Mouse (Mus musculus): ENCODE measurements around the gene Aspn.

Aspn gene

DNA sequence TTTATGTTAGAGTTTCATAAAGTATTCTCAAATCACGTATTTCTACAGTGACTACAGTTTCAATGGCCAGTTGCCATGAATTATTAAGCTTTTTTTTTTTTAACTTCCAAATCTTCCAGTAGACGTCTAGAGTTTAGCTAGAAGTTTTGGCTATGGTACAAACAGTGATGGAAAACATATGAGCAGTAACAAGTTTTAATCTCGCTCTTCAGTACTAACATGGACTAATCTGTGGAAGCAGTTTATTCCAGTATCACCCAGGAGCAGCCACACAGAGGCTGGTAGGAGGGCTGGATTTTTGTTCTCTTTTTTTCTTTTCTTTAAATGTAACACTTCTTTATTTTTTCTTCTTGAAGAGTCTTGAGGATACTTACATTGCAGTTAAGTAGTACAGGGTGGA, at the start of gene Aspn:
Gene Aspn, plus strand, starts transcription at position 165 of the 400 bp plus-strand sequence.
- no peak for DNase-seq (ENCODE audit: low read depth, low spot score)

GRCm38 (mm10) chr13:49504510-49504909, 39.7 kb upstream of the Aspn start, which contains the start of gene Ecm2:
Gene Ecm2, plus strand, starts transcription at chr13:49504810.
- DNase-seq (ENCODE audit: low read depth, low spot score): no peak

DNA sequence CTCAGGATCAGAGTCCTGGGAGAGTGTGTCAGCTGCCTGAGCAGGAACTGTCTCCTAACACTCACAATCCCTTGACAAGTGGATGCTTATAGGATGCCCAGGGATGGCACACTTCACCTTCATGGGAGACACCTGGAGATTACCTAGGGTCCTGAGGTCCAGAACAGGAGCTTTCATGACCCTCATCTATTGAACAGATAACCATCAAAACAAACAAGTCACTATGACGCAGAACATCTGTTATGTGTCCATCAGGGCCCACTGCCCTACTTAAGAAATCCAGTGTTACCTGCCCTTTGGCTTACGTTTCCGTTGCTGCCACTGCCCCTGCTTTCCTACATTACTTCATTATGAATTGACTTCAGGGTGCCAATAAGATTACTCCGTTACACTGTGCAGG, 38.5 kb upstream of the Aspn start:
- DNase-seq (ENCODE audit: low read depth, low spot score): no peak

- DNase-seq (ENCODE audit: low read depth, low spot score): no peak
These were observed 37.1 kb upstream of the Aspn start for GRCm38 (mm10) chr13:49507176-49507575.

DNA sequence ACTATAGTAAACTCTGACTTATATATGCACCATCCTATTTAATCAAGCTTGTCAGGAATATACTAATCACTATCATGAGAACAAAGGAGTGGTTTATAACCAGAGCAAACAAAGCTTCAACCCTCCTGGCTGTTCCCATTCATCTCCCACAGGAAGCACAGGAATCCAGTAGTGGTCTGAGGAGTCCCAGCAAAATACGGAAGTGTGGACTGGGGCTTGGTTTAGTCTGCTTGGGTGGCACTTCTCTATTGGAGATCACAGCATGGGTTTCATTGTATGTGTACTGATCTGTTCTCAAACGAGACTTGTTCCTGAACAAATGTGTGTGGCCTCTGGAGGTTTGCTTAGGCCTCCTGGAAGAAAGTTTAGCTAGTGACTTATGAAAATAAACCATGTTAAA, 25.5 kb upstream of the Aspn start:
- DNase-seq (ENCODE audit: low read depth, low spot score): no peak

- DNase-seq (ENCODE audit: low read depth, low spot score): no peak
These were observed 18.0 kb upstream of the Aspn start for GRCm38 (mm10) chr13:49526235-49526634.

GRCm38 (mm10) chr13:49530636-49531035, 13.6 kb upstream of the Aspn start:
- no peak for DNase-seq (ENCODE audit: low read depth, low spot score)

GRCm38 (mm10) chr13:49536946-49537345, 7.3 kb upstream of the Aspn start:
- no peak for DNase-seq (ENCODE audit: low read depth, low spot score)

DNA sequence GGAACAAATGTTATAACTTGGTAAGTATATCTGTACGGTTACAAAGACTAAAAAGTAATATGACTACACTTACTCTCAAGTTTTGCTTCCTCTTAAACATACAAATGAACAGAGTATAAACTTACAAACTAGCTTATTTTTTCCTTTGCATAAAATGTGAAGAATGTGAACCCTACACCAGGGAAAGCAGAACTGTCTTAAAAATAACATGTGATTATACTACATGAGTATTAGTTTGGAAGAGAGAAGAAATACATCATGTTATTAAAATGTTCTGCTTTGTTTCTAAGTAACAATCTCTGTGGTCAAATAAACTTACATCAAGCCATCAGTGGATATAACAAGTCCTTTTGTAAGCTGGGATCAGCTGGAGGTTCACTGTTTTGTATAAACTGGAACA, 5.5 kb upstream of the Aspn start:
- DNase-seq (ENCODE audit: low read depth, low spot score): no peak

DNA sequence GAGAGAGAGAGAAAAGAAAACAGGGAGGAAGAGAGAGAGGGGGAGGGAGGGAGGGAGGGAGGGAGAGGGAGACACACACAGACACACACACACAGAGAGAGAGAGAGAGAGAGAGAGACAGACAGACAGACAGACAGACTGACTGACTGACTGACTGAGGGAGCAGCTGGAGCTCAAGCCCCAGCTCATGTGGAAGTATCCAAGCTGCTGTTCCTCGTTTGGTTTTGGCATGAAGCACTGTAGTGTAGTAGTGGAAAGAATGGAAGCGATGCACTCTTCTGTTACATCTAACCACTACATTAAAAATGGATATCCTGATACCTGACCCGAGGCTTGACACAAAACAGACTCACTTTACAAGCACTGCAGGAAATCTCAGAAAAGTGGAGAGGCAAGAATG, 1.4 kb downstream of the Aspn start:
- no peak for DNase-seq (ENCODE audit: low read depth, low spot score)

GRCm38 (mm10) chr13:49546517-49546916, 2.3 kb downstream of the Aspn start:
- no peak for DNase-seq (ENCODE audit: low read depth, low spot score)

GRCm38 (mm10) chr13:49547563-49548150, 3.4 kb downstream of the Aspn start:
- DNase-seq (ENCODE audit: low read depth, low spot score): no peak

GRCm38 (mm10) chr13:49549616-49550015, 5.4 kb downstream of the Aspn start:
- DNase-seq (ENCODE audit: low read depth, low spot score): no peak

- DNase-seq (ENCODE audit: low read depth, low spot score): no peak
These were observed 10.3 kb downstream of the Aspn start for GRCm38 (mm10) chr13:49554519-49554918.

DNA sequence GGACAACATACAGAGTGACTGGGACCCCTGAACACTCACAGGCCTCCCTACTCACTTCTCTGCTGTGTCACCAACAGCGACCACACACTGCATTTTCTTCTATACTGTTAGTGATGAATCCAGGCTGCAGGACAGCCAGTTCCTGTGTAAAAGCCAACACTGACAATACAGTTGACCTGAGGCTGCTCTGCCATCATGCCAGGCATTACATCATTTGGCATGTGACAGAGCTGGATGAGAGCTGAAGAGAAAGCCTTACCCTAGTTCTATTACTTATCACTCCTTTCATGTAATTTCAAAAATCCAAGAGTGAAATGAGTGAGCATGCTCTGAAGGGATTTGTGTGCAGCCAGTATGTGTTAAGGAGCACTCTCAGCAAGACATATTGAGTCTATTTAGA, 12.0 kb downstream of the Aspn start:
- DNase-seq (ENCODE audit: low read depth, low spot score): no peak

DNA sequence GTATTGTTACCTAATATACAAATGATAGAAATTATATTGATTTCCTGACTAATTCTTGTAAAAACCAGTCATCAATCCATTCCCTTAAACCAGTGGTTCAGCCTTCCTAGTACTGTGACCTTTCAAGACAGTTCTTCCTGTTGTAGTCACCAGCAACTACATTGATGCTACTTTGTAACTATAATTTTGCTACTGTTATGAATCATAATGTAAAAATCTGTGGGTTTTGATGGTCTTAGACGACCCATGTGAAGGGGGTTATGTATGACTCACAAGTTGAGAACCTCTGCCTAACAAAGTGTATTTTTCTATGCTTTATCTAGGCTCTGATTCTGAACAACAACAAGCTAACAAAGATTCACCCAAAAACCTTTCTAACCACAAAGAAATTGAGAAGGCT, 12.7 kb downstream of the Aspn start:
- DNase-seq (ENCODE audit: low read depth, low spot score): no peak

GRCm38 (mm10) chr13:49559185-49559584, 14.9 kb downstream of the Aspn start:
- no peak for DNase-seq (ENCODE audit: low read depth, low spot score)

DNA sequence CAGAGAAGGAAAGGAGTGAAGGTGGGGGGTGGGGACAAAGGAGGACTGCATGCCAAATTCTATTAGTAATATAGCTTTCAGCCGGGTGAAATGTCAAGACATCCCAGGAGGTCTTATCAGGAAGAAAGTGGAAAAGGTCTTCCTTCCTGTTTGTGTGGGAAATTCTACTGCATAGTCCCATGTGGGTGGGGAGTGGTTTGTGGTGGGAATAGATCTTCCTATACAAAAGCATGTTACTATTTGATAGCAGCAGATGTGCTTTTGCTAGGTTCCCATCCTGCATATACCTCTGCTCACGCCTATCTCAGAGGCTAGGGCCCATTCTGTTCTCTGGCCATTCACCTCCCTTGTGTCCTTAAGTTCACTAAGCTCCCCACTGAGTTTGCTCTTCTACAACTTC, 16.6 kb downstream of the Aspn start:
- DNase-seq (ENCODE audit: low read depth, low spot score): no peak

- DNase-seq (ENCODE audit: low read depth, low spot score): no peak
These were observed 20.1 kb downstream of the Aspn start for GRCm38 (mm10) chr13:49564347-49564746.

GRCm38 (mm10) chr13:49570371-49570770, 26.1 kb downstream of the Aspn start:
- no peak for DNase-seq (ENCODE audit: low read depth, low spot score)

DNA sequence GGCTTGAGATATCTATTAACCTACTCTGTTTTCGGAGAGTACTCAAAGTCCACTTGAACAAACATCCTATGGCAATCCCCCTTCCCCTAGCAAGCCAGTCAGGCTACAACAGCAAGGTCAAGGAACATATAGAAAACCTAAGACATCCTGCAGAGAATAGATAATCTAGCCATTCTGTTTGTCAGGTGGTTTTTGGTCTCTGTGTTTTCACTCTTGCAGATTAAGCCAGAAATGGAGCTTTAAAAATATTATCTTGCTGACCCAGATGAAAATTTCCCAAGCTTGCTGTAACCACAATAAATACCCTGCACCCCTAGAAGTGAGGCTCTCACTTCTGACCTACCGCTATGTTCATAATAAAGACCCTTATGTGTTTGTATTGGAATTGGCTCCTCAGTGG, 27.2 kb downstream of the Aspn start:
- DNase-seq (ENCODE audit: low read depth, low spot score): no peak

GRCm38 (mm10) chr13:49581541-49582530, 37.6 kb downstream of the Aspn start, which contains the start of gene Omd:
Gene Omd, plus strand, starts transcription at chr13:49582462.
- no peak for DNase-seq (ENCODE audit: low read depth, low spot score)

DNA sequence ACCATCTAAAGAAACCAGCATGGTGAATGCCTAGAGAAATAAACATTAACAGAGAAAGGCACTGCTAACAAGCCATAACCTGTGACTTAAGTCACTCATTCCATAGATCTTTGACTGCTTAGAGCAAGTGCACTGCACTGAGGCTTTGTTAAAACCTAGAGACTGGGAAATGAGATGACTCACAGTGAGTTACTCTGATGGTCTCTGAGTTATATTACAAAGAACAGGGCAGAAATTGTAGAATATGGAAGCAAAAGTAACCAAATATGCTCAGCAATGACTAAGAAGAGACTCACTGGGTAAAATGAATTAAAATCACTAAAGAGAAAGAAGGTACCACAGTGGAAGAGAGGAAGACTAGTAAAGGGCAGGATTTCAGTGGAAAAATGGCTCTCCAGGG, 39.6 kb downstream of the Aspn start:
- DNase-seq (ENCODE audit: low read depth, low spot score): no peak

Data from brain, embryonic 18.5 days (tissue).